Mouse (Mus musculus) thymus, adult 2 months (tissue): Measurements from ENCODE around the gene Srrm2.

Experiments
- CTCF ChIP-seq: fragments of 200-500 bp; IDR thresholded peaks from 2 replicates; pipeline ENCODE4 v1.5.1; 2012; ENCODE audit warnings: mild to moderate bottlenecking, control low read depth, low read length, moderate library complexity, borderline replicate concordance; ENCODE audit not compliant: control insufficient read depth, poor library complexity, insufficient read depth; ENCODE audit errors: extremely low read depth
- POLR2A ChIP-seq: fragments of 200-500 bp; IDR thresholded peaks from 2 replicates; pipeline ENCODE4 v1.6.1; 2012; ENCODE audit warnings: mild to moderate bottlenecking, low read length, control low read depth, moderate library complexity; ENCODE audit not compliant: control insufficient read depth, poor library complexity, insufficient read depth; ENCODE audit errors: extremely low read depth

- TF ChIP-seq CTCF (no peak), POLR2A (no peak)
Observed at GRCm38 (mm10) chr17:23747471-23747870, 42.9 kb upstream of the Srrm2 start.
